Mouse (Mus musculus) spleen, postnatal 10 days (tissue): Measurements from ENCODE around the gene Gm15217.

Experiments used
- DNase-seq, 2 experiments: peaks; one replicate each; pipeline ENCODE4 v3.0.0; 2021 to 2022; ENCODE audit warnings: low spot score in 2 of 2

Gene Gm15217

GRCm38 (mm10) chr14:46379285-46379684 is at the start of gene Gm15217:
Gm15217 (plus strand) TSS chr14:46379414.
- no peak for DNase-seq

- DNase-seq: no peak
Observed at GRCm38 (mm10) chr14:46333421-46334237, 45.6 kb upstream of the Gm15217 start.

- DNase-seq: no peak
Observed at GRCm38 (mm10) chr14:46338801-46339200, 40.4 kb upstream of the Gm15217 start.

- DNase-seq: no peak
Observed at GRCm38 (mm10) chr14:46344750-46345149, 34.5 kb upstream of the Gm15217 start.

- DNase-seq: no peak
Observed at GRCm38 (mm10) chr14:46357286-46357685, 21.9 kb upstream of the Gm15217 start.

- DNase-seq: no peak
Observed at GRCm38 (mm10) chr14:46357696-46358095, 21.5 kb upstream of the Gm15217 start.

GRCm38 (mm10) chr14:46363209-46363608 is 16.0 kb upstream of the Gm15217 start:
- DNase-seq: no peak

GRCm38 (mm10) chr14:46372452-46372851 is 6.8 kb upstream of the Gm15217 start:
- no peak for DNase-seq

- no peak for DNase-seq
Observed at GRCm38 (mm10) chr14:46375796-46376195, 3.4 kb upstream of the Gm15217 start.

- DNase-seq: no peak
Observed at GRCm38 (mm10) chr14:46380286-46380721, 1.1 kb downstream of the Gm15217 start.

GRCm38 (mm10) chr14:46381457-46381856 is 2.2 kb downstream of the Gm15217 start:
- no peak for DNase-seq

GRCm38 (mm10) chr14:46384946-46385691 is 5.9 kb downstream of the Gm15217 start:
- DNase-seq: no peak

- DNase-seq: no peak
Observed at GRCm38 (mm10) chr14:46385701-46386477, 6.7 kb downstream of the Gm15217 start.

- DNase-seq: no peak
Observed at GRCm38 (mm10) chr14:46386478-46387356, 7.5 kb downstream of the Gm15217 start.

- DNase-seq: peak in 1 of 2 experiments; percentile 51
Observed at GRCm38 (mm10) chr14:46387357-46387671, 8.1 kb downstream of the Gm15217 start.

GRCm38 (mm10) chr14:46387821-46388481 is 8.7 kb downstream of the Gm15217 start:
- DNase-seq: no peak

- DNase-seq: no peak
Observed at GRCm38 (mm10) chr14:46388636-46389035, 9.4 kb downstream of the Gm15217 start.

- DNase-seq: no peak
Observed at GRCm38 (mm10) chr14:46389438-46390248, 10.4 kb downstream of the Gm15217 start.

GRCm38 (mm10) chr14:46390249-46390775 is 11.1 kb downstream of the Gm15217 start, which contains the start of gene Bmp4:
Bmp4 (minus strand) TSS chr14:46390669.
- no peak for DNase-seq
